Mouse (Mus musculus) G1E (cell line): ENCODE measurements around the gene R3hdm1.

Source experiments
- CTCF ChIP-seq: IDR thresholded peaks from 2 replicates; pipeline ENCODE4 v1.5.1; 2012; ENCODE audit warnings: low read depth, low read length, inconsistent platforms, mixed read lengths
- GATA1 ChIP-seq: IDR thresholded peaks from 2 replicates; pipeline ENCODE4 v1.6.1; 2012; ENCODE audit warnings: borderline replicate concordance, low read length, inconsistent platforms, mixed read lengths
- GATA2 ChIP-seq: IDR thresholded peaks from 2 replicates; pipeline ENCODE4 v1.6.1; 2012; ENCODE audit warnings: low read depth, low read length, inconsistent platforms, borderline replicate concordance
- POLR2AphosphoS5 ChIP-seq: IDR thresholded peaks from 2 replicates; pipeline ENCODE4 v1.6.1; 2012; ENCODE audit warnings: low read depth, low read length, inconsistent platforms; ENCODE audit not compliant: insufficient replicate concordance
- TAL1 ChIP-seq: conservative IDR thresholded peaks from 2 replicates; pipeline ENCODE4 v1.6.1; 2012; ENCODE audit warnings: low read depth, low read length, inconsistent platforms, mixed read lengths

DNA sequence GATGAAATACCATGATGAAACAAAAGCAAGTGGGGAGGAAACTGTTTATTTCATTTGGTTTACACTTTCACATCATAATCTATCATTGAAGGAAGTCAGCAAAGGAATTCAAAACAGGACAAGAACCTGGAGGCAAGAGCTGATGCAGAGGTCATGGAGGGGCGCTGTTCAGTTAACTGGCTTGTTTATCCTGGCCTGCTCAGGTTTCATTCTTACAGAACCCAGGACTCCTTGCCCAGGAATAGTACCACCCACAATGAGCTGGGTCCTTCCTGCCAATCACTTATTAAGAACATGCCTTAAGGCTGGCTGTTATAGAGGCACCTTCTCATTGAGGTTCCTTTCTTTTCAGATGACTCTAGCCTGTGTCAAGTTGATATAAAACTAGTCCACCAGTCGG is 90.9 kb downstream of the R3hdm1 start:
- TF ChIP-seq GATA1 (no peak), CTCF (no peak), POLR2AphosphoS5 (no peak), TAL1 (no peak), GATA2 (no peak)
